Mouse (Mus musculus): ENCODE measurements around the gene Ttf2. TPM values are rescaled to one million over a fixed set of nuclear protein-coding genes. Genes with fewer than 3 reads are reported as not detected.

Ttf2 gene
- polyA plus RNA-seq, 1 experiment from 2014 or later, result 3.6 TPM

Other genes with a start within 250 kb of the Ttf2 start
- not detected in 2 replicates for gene Vtcn1, start 144.2 kb downstream of the Ttf2 start, polyA plus RNA-seq (2015; fragmentation: Nextera tagmentation; extraction: Ambion mirVana)
- 7.6 and 8.7 TPM in 2 replicates for gene Trim45, start 47.5 kb downstream of the Ttf2 start, polyA plus RNA-seq (2015; fragmentation: Nextera tagmentation; extraction: Ambion mirVana)
- gene Cd101, start 59.9 kb upstream of the Ttf2 start, polyA plus RNA-seq (2015; fragmentation: Nextera tagmentation; extraction: Ambion mirVana), result 0.06 and 0.08 TPM in 2 replicates
- 2.8 and 3.1 TPM in 2 replicates for gene Ptgfrn, start 140.6 kb upstream of the Ttf2 start, polyA plus RNA-seq (2015; fragmentation: Nextera tagmentation; extraction: Ambion mirVana)